Mouse (Mus musculus): ENCODE results near the gene Zbtb25. TPM values are rescaled to one million over a fixed set of nuclear protein-coding genes. Genes with fewer than 3 reads are reported as not detected.

The Zbtb25 gene
- polyA plus RNA-seq, 1 experiment: 10.2 TPM

DNA sequence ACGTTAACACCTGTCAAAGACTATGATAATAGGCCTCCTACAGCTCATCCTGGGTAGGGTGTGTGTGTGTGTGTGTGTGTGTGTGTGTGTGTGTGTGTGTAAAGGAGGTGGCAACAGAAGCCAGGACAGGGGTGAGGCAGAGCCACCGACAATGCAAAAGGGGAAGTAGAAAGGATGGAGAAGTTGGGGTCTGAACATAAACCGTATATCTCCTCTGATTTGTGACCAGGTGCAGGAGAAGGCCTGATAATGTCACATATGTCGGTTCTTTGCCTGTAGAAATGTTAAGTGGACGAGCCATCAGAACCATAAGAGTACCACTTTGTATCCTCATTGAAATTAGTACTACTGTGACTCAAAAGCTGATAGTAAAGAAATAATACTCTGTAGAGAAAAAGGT is 35.7 kb downstream of the Zbtb25 start:
- no peak overlapping the region for H3K4me3 ChIP-seq (ENCODE audit: insufficient read depth, low read depth, low read length)
- no peak overlapping the region for H3K27ac ChIP-seq (replicated peaks; ENCODE audit: low read depth, low read length)
- H3K4me1 ChIP-seq (ENCODE audit: control insufficient read depth, insufficient read depth, insufficient read length, low read length): no peaks in the 10 kb centered on the region

DNA sequence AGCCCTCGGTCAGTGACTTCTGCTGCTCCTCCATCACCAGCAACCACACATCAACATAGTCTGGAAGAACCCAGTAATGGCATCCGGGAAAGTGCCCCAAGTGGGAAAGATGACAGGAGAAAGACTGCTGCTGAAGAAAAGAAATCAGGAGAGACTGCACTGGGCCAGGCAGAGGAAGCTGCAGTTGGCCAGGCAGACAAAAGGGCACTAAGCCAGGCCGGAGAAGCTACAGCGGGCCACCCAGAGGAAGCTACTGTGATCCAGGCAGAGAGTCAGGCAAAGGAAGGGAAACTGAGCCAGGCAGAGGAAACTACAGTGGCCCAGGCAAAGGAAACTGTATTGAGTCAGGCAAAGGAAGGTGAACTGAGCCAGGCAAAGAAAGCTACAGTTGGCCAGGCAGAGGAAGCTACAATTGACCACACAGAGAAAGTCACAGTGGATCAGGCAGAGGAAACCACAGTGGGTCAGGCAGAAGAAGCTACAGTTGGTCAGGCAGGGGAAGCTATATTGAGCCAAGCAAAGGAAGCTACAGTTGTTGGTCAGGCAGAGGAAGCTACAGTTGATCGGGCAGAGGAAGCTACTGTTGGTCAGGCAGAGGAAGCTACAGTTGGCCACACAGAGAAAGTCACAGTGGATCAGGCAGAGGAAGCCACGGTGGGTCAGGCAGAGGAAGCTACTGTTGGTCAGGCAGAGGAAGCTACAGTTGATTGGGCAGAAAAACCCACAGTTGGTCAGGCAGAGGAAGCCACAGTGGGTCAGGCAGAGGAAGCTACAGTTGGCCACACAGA is 40.6 kb downstream of the Zbtb25 start:
- Histone ChIP-seq H3K4me3 (ENCODE audit: insufficient read depth, low read depth, low read length) (no peak overlapping the region), H3K4me1 (ENCODE audit: control insufficient read depth, insufficient read depth, insufficient read length, low read length) (no peaks in the 10 kb centered on the region), H3K27ac (replicated peaks; ENCODE audit: low read depth, low read length) (no peak overlapping the region)

DNA sequence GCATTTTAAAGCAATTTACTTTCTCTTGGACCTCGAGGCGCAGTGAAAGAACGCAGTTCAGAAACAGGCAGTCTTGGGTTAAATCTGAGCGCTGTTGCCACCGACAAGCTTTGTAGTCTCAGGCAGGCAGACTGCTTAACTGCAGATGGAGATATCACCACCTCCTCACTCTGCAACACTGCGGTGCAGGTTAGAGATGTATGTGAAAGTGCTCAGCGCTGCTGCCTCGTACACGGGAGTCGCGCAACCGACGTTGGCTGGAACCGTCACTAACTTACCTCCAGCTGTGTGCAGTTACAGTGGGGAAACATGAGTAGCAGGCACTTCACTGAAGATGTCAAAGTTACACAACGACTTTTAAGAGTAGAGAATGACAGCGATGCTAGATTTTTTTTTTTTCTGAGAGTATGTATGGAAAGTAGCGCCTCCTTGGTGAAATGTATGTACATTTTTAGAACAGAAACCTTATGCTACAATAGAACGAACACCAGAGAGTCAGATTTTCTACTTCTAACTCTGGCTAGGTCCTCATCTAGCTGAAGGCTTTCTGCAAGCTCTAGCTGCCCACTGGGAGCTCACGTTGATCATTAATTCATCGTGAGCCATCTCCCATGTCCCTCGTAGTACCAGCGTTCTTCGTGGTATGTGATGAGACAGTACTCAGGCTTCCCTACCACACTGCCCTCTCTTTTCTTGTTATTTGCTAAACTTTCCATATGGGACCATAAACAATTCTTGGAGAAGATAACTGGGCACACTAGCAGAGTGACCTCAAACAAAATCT is 42.8 kb downstream of the Zbtb25 start:
- no peak overlapping the region for H3K27ac ChIP-seq (replicated peaks; ENCODE audit: low read depth, low read length)
- no peak overlapping the region for H3K4me3 ChIP-seq (ENCODE audit: insufficient read depth, low read depth, low read length)
- H3K4me1 ChIP-seq (ENCODE audit: control insufficient read depth, insufficient read depth, insufficient read length, low read length): no peaks in the 10 kb centered on the region

DNA sequence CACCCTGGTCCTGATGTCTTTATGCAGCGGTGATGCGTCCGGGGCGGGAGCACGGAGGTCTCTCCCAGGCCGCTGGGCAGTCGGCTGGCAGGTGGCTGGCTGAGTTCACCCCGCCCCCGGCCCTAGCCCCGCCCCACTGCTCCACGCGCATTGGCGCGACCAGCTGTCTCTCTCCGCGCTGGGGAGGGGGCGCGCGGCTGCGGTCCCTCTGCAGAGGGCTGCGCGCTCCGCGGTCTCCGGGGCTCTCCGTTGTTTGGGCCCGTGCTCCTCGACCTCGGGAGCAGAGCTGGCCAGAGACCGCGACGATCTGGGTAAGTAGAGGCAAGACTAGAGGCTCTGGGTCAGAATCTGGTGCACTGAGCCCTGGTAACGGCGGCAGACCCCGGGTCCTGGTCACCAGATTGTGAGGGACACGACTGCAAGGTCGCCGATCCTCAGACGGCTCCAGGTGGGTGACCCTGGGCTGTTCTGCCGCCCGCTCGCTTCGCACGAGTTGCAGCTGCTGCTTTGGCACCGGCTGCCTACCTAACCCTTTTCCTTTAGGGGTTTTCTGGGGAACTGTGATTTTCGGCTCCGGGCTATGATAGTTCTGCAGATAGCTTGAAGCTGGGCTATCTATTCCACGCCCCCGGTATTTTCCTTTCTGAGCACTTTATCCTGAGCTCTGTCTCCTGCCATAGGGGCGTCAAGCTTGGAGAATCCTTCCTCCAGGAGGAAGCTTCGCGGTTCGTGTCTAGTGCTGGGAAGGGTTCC is 44.5 kb downstream of the Zbtb25 start, which contains the start of gene Akap5:
Akap5 (plus strand) TSS at position 213 of the 753 bp plus-strand sequence.
- H3K4me1 ChIP-seq (ENCODE audit: control insufficient read depth, insufficient read depth, insufficient read length, low read length): no peaks in the 10 kb centered on the region
- H3K27ac ChIP-seq (replicated peaks; ENCODE audit: low read depth, low read length): 0 out of 2 replicates have a peak within 1 kb of the TSS, but pooled peaks have one; percentile 10
- H3K4me3 ChIP-seq (ENCODE audit: insufficient read depth, low read depth, low read length): peak within 1 kb of the TSS; percentile 71

DNA sequence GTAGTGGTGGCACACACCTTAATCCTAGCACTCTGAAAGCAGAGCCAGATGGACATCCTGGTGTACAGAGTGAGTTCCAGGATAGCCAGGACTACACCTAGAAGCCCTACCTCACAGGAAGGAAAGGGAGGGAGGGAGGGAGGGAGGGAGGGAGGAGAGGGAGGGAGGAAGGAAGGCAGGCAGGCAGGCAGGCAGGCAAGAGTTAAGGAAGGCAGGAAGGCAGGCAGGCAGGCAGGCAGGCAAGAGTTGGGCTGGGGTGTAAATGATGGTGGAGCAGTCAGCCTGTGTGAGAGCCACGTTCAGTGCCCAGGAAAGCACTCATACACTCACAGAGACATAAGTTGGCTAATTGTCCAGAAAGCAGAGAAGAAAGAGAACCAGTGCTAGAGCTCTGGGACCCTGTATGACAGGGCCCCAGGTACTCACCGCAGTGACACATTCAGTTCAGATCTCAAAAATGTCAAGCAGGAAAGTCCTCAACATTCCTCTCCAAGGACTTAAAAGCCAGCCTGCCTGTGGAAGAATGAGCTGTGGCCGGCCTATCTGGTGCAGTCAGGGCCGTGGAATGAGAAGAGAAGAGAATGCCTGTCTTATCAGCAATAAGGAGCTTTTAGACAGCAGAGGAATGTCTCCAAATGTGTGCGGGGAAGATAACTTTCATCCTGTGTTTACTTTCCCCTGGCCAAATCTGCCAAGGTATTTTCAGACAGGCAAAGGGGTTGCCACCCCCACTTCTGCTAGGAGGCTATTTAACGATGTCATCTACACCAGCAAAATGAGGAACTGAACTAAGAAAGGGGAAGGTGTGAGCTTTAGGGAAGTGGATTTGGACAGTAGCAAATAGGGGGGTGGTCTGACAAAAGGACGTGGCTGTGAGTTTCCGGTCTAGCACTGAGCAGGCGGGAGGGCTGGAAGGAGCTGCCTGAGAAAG is 50.9 kb downstream of the Zbtb25 start:
- Histone ChIP-seq H3K27ac (replicated peaks; ENCODE audit: low read depth, low read length) (peak overlapping the region; percentile 34), H3K4me1 (ENCODE audit: control insufficient read depth, insufficient read depth, insufficient read length, low read length) (no peaks in the 10 kb centered on the region), H3K4me3 (ENCODE audit: insufficient read depth, low read depth, low read length) (no peak overlapping the region)

- Histone ChIP-seq H3K4me3 (ENCODE audit: insufficient read depth, low read depth, low read length) (no peak overlapping the region), H3K27ac (replicated peaks; ENCODE audit: low read depth, low read length) (no peak overlapping the region), H3K4me1 (ENCODE audit: control insufficient read depth, insufficient read depth, insufficient read length, low read length) (peaks cover 21% of the 10 kb centered on the region)
Measured at GRCm38 (mm10) chr12:76311951-76312350, 57.5 kb downstream of the Zbtb25 start.

DNA sequence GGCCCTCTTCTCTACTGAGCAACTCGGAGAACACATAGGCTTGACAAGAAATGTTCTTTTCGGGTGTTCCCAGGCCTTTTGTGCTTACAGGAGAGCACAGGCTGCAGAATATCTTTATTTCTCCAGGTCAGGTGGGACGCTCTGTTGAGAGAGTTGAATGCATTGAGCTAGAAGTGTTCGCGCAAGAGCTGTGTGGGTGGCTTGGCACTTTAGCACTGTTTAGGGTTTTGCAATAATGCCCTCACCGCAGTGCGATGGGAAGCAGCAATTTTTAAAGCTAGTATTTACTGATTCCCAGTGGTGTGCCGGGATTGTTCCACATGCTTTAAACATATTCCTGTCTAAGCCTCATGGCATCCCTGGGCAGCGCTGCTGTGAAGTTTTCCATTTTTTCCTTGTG is 58.2 kb downstream of the Zbtb25 start:
- Histone ChIP-seq H3K4me3 (ENCODE audit: insufficient read depth, low read depth, low read length) (no peak overlapping the region), H3K27ac (replicated peaks; ENCODE audit: low read depth, low read length) (peak overlapping the region; percentile 79; the same call in 1 of the 2 replicates), H3K4me1 (ENCODE audit: control insufficient read depth, insufficient read depth, insufficient read length, low read length) (peaks cover 28% of the 10 kb centered on the region)

DNA sequence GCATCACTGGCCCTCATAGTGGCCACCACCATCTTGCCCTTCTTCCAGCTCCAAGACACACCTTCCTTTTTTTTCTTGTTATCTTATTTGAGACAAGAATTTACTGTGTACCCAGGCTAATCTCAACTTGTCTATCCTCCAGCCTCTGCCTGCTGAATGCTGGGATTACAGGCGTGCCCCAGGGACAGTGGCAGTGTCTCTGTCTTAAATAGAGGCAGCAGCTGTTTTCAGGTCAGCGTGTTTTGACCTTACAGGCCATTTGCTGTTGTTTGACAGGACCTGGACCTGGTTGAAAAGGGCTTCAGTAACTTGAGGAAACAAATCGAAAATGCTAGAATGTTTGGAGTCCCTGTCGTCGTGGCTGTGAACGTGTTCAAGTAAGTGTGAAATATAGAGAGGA is 58.8 kb downstream of the Zbtb25 start:
- Histone ChIP-seq H3K4me3 (ENCODE audit: insufficient read depth, low read depth, low read length) (no peak overlapping the region), H3K27ac (replicated peaks; ENCODE audit: low read depth, low read length) (peak overlapping the region; percentile 79)

DNA sequence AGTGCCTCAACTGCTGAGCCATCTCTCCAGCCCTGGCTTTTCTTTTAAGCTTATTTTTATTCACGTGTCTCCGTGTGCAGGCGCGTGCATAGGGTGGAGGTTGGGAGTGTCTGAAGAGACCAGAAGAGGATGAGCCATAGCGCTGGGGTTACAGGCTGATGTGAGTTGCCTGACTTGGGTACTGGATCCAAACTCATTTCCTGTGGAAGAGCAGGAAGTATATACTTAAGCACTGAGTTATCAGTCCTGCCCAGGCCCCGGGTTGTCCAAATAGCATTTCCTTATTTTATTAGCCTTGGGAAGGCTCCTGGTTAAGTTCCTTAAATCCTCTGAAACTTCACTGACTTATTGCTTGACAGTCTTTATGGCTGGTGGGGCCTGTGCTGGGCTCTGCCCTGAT is 59.4 kb downstream of the Zbtb25 start:
- peaks cover 33% of the 10 kb centered on the region for H3K4me1 ChIP-seq (ENCODE audit: control insufficient read depth, insufficient read depth, insufficient read length, low read length)
- H3K4me3 ChIP-seq (ENCODE audit: insufficient read depth, low read depth, low read length): no peak overlapping the region
- peak overlapping the region; percentile 79 for H3K27ac ChIP-seq (replicated peaks; ENCODE audit: low read depth, low read length)

More for the DNA sequence above, 58.8 kb downstream of the Zbtb25 start:
- H3K4me1 ChIP-seq (ENCODE audit: control insufficient read depth, insufficient read depth, insufficient read length, low read length): peaks cover 32% of the 10 kb centered on the region

DNA sequence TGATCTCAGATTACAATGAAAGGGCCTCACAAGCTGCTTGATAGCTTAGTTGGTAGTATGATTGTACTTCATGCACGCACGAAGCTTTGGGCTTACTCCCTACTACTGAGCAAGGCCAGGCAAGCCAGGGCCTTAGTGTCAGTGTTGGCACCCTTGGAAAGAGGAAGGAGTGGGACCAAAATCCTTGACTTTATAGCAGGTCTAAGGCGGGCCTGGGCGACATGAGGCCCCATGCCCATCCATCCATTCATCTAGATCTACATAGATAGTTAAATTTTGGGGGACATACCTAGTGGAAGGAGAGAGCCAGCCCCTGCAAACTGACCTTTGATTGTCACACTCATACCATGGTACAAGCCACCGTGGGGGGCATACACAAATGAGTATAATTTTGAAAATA is 61.0 kb downstream of the Zbtb25 start:
- Histone ChIP-seq H3K4me1 (ENCODE audit: control insufficient read depth, insufficient read depth, insufficient read length, low read length) (peaks cover 33% of the 10 kb centered on the region), H3K4me3 (ENCODE audit: insufficient read depth, low read depth, low read length) (no peak overlapping the region), H3K27ac (replicated peaks; ENCODE audit: low read depth, low read length) (peak overlapping the region; percentile 98)

DNA sequence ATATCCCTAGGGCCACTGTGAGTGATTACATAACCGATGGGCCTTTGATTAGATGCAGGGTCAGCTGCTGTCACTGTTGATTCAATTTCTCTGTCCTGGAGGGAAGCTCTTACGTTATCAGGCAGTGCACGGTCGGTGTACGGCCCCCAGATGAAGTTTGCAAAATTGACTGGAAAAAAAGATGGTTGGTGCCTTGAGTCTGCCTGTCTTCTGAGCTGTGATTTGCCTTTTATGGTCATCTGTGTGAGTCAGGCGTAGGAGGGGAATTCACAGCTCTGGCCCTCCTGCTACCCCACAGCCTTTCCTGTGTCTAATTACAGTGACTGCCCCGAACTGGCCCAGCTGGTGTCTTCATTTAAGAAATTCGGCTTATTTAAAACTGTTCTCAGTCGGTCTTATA is 61.4 kb downstream of the Zbtb25 start:
- peak overlapping the region; percentile 100 for H3K27ac ChIP-seq (replicated peaks; ENCODE audit: low read depth, low read length)
- H3K4me1 ChIP-seq (ENCODE audit: control insufficient read depth, insufficient read depth, insufficient read length, low read length): peaks cover 33% of the 10 kb centered on the region
- no peak overlapping the region for H3K4me3 ChIP-seq (ENCODE audit: insufficient read depth, low read depth, low read length)

- Histone ChIP-seq H3K4me1 (ENCODE audit: control insufficient read depth, insufficient read depth, insufficient read length, low read length) (peaks cover 33% of the 10 kb centered on the region), H3K27ac (replicated peaks; ENCODE audit: low read depth, low read length) (peak overlapping the region; percentile 100), H3K4me3 (ENCODE audit: insufficient read depth, low read depth, low read length) (no peak overlapping the region)
Measured at GRCm38 (mm10) chr12:76306852-76307561, 62.4 kb downstream of the Zbtb25 start.

GRCm38 (mm10) chr12:76305107-76305506 is 64.3 kb downstream of the Zbtb25 start:
- H3K27ac ChIP-seq (replicated peaks; ENCODE audit: low read depth, low read length): peak overlapping the region; percentile 80
- H3K4me1 ChIP-seq (ENCODE audit: control insufficient read depth, insufficient read depth, insufficient read length, low read length): peaks cover 26% of the 10 kb centered on the region
- no peak overlapping the region for H3K4me3 ChIP-seq (ENCODE audit: insufficient read depth, low read depth, low read length)

GRCm38 (mm10) chr12:76304199-76304598 is 65.2 kb downstream of the Zbtb25 start:
- H3K4me3 ChIP-seq (ENCODE audit: insufficient read depth, low read depth, low read length): no peak overlapping the region
- H3K27ac ChIP-seq (replicated peaks; ENCODE audit: low read depth, low read length): no peak overlapping the region
- peaks cover 20% of the 10 kb centered on the region for H3K4me1 ChIP-seq (ENCODE audit: control insufficient read depth, insufficient read depth, insufficient read length, low read length)
